Comparison of ENCODE assay signal across 8 mouse cellular contexts in genomic region chr4:21678975-21679623, GRCm38 (mm10). TPM values are rescaled to one million over a fixed set of nuclear protein-coding genes. Genes with fewer than 3 reads are reported as not detected.
A peak's percentile ranks its signal among the peaks of the same experiment; 100 is the strongest.
DNase-seq lines count a peak whose midpoint lies in the region; ATAC-seq and TF ChIP-seq lines count a peak whose summit lies in the region.

No protein-coding gene starts in this region.

- H3K4me2 ChIP-seq in hindbrain, embryonic 16.5 days (ENCODE audit: low read length): peak overlapping the region; percentile 61

- H3K4me1 ChIP-seq in thymus, adult 2 months (replicated peaks; ENCODE audit: control insufficient read depth, insufficient read depth, low read length): peaks cover 15% of the 10 kb centered on the region
- H3K4me1 ChIP-seq in hindbrain, embryonic 16.5 days (ENCODE audit: control insufficient read depth, insufficient read depth, low read depth, low read length): peaks cover 17% of the 10 kb centered on the region

- peaks cover 31% of the 10 kb centered on the region for H3K27me3 ChIP-seq in thymus, adult 2 months (ENCODE audit: control insufficient read depth, insufficient read depth, low read length)
- H3K27me3 ChIP-seq in hindbrain, embryonic 16.5 days (replicated peaks; ENCODE audit: control insufficient read depth, insufficient read depth, low read length): peaks cover 62% of the 10 kb centered on the region

- peak; percentile 80 for ATAC-seq in hindbrain, embryonic 16.5 days

- H3K27ac ChIP-seq in thymus, adult 2 months (ENCODE audit: control insufficient read depth, insufficient read depth, low read length): no peak overlapping the region
- H3K27ac ChIP-seq in hindbrain, embryonic 16.5 days (ENCODE audit: low read depth, low read length): no peak overlapping the region

- H3K9me3 ChIP-seq in hindbrain, embryonic 16.5 days (ENCODE audit: control insufficient read depth, low read length): no peaks in the 10 kb centered on the region; the same call in 1 of the 2 replicates

- TF ChIP-seq CTCF in thymus, adult 2 months (IDR thresholded peaks at IDR 0.05; ENCODE audit: borderline replicate concordance, control insufficient read depth, extremely low read depth, insufficient read depth, low read length, poor library complexity): no peak

- peak; percentile 56 for DNase-seq in adrenal gland, adult 2 months
- DNase-seq in adrenal gland, adult 8-10 months: no peak
- DNase-seq in thymus, adult 2 months: peak; percentile 23
- no peak for DNase-seq in thymus, postnatal 0 days (ENCODE audit: low spot score)
- DNase-seq in lung, postnatal 4 days: peak; percentile 33 to 44
- peak; percentile 58 for DNase-seq in testis, postnatal 10 days (ENCODE audit: low spot score)
- DNase-seq in natural killer cell, adult 2 months (ENCODE audit: low spot score in 2 of 2): no peak

- WGBS in thymus, adult 2 months: 3% methylated on average over 65 of the region's 79 CpGs
- WGBS in hindbrain, embryonic 16.5 days: 0% methylated on average over 38 of the region's 79 CpGs

- no peak for TF ChIP-seq POLR2A in thymus, adult 2 months (IDR thresholded peaks at IDR 0.05; ENCODE audit: control insufficient read depth, extremely low read depth, insufficient read depth, low read length, poor library complexity)

- H3K4me3 ChIP-seq in thymus, adult 2 months (ENCODE audit: control insufficient read depth, insufficient read depth, low read length): peak overlapping the region; percentile 41
- peak overlapping the region; percentile 44 for H3K4me3 ChIP-seq in hindbrain, embryonic 16.5 days (ENCODE audit: low read length)

- H3K9ac ChIP-seq in hindbrain, embryonic 16.5 days (ENCODE audit: low read depth, low read length): peak overlapping the region; percentile 50

- H3K36me3 ChIP-seq in thymus, adult 2 months (ENCODE audit: control insufficient read depth, insufficient read depth, low read length): no peaks in the 10 kb centered on the region
- no peaks in the 10 kb centered on the region for H3K36me3 ChIP-seq in hindbrain, embryonic 16.5 days (ENCODE audit: control insufficient read depth, insufficient read depth, low read length)

RNA-seq across cellular contexts. Expression of gene Prdm13, which starts 6.7 kb away (rescaled TPM):
- not detected for total RNA-seq in adrenal gland, adult 2 months (2021)
- polyA plus RNA-seq in adrenal gland, adult 2 months (2012; rRNA removed): 0.03 TPM in 1 of 2 replicates, not detected in the other
- total RNA-seq in adrenal gland, adult 8-10 months (2022): not detected
- not detected in 2 replicates for polyA plus RNA-seq in thymus, adult 2 months (2012; rRNA removed)
- not detected in 2 replicates for polyA plus RNA-seq in thymus, postnatal 0 days (2015; fragmentation: Nextera tagmentation; extraction: Ambion mirVana)
- 0.36 and 0.48 TPM in 2 replicates for polyA plus RNA-seq in hindbrain, embryonic 16.5 days (2015; fragmentation: Nextera tagmentation; extraction: Ambion mirVana)

RNA-seq across cellular contexts. Expression of gene Ccnc, which starts 48.4 kb away (rescaled TPM):
- total RNA-seq in adrenal gland, adult 2 months (2021): 10 to 100 TPM; 18.5 to 26.9 TPM
- 2.4 and 2.7 TPM in 2 replicates for polyA plus RNA-seq in adrenal gland, adult 2 months (2012; rRNA removed)
- 10 to 100 TPM; 20.6 to 29.6 (median 27.5) TPM for total RNA-seq in adrenal gland, adult 8-10 months (2022)
- 5.0 and 6.6 TPM in 2 replicates for polyA plus RNA-seq in thymus, adult 2 months (2012; rRNA removed)
- 38.9 and 39.7 TPM in 2 replicates for polyA plus RNA-seq in thymus, postnatal 0 days (2015; fragmentation: Nextera tagmentation; extraction: Ambion mirVana)
- polyA plus RNA-seq in hindbrain, embryonic 16.5 days (2015; fragmentation: Nextera tagmentation; extraction: Ambion mirVana): 68.7 and 72.4 TPM in 2 replicates

Comparison
In these comparisons a context has a peak if more than half of its experiments do, and no peak if none do; other contexts are left out.
1. DNase-seq: peak in adrenal gland, adult 2 months (single experiment), thymus, adult 2 months (single experiment), lung, postnatal 4 days (2 of 2) and testis, postnatal 10 days (single experiment); none in adrenal gland, adult 8-10 months (single experiment), thymus, postnatal 0 days (single experiment) and natural killer cell, adult 2 months (0 of 2).